Mouse (Mus musculus) heart, postnatal 4 days (tissue): Measurements from ENCODE around the gene S100a5. TPM values are rescaled to one million over a fixed set of nuclear protein-coding genes. Genes with fewer than 3 reads are reported as not detected.

Experiments used
- DNase-seq: peaks from one replicate; pipeline ENCODE4 v3.0.0; 2021
- total RNA-seq, 2 experiments: library from RNA; stranded (reverse); gene quantifications; 2 replicates each; pipeline ENCODE4 v1.2.3; 2021

S100a5 gene
- total RNA-seq = not detected

DNA sequence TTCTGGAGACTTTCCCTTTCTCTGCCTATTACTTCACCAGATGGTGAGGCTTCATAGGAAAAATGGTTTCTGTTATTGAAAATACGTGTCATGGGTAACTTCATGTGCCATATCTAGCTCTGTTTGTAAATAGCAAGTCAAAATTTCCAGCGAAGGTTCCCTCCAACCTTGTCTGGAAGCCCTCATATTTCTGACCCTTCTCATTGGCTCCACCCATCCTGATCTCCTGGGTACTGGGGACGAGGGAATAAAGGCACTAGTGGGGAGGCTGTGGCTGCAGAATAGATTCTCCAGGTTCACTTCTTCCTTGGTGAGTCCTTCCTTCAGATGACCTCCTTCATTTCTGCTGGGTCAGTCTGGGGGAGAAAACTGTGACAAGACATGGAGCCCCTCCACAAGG is at the start of gene S100a5:
S100a5 (plus strand) TSS at position 301 of the 400 bp plus-strand sequence.
- DNase-seq = no peak

GRCm38 (mm10) chr3:90560008-90560628 is 48.2 kb upstream of the S100a5 start, which contains the start of gene S100a3:
Gene S100a3 (plus strand): TSS chr3:90560578.
- no peak for DNase-seq

DNA sequence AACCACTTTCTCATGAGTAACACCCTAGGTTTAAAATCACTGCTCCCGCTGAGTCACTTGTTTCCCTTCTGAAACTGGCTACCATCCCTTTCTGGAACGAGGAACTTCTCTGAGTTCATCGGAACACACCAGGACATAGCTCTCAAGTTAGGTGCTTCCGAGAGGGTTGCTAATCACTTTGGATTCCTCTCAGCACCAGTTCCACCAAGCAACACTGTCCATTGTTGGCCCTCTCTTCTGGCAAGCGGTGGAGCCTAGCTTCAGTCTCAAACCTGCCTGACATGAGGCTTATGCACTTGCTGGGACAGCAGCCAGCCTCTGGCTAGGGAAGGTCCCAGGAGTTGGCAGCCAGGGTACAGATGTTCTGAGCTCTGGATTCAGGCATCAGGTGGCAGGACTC is 33.6 kb upstream of the S100a5 start:
- no peak for DNase-seq

- DNase-seq = no peak
These were observed 33.0 kb upstream of the S100a5 start for GRCm38 (mm10) chr3:90575320-90575719.

DNA sequence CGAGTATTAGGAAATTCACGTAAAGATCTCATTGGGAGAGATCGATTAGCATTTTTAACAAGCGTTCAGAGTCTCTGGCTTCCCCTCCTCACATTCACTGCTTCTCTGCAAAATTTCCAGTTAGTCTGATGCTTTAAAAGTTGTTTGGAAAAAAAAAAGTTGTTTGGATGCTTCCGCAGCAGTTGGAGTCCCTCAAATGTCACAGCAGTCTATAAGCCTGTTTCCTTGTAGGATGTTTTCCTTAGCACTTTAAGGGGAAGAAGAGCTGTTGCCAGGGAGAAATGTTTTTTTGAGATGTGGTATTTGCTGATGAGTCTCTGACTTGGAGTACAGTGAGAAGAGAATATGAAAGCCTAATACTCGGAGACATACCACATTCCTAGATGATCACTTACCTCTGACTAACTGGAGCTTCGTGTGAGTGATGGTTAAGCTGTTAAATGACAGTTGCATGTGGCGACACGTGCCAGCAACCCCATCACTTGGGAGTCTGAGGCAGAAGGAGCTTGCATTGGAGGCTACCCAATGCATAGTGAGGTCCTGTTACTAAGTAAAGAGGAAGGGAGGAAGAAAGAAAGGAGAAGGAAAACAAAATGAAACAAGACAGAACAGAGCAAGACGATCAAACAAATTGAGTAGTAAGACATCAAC is 31.8 kb upstream of the S100a5 start:
- DNase-seq = no peak

DNA sequence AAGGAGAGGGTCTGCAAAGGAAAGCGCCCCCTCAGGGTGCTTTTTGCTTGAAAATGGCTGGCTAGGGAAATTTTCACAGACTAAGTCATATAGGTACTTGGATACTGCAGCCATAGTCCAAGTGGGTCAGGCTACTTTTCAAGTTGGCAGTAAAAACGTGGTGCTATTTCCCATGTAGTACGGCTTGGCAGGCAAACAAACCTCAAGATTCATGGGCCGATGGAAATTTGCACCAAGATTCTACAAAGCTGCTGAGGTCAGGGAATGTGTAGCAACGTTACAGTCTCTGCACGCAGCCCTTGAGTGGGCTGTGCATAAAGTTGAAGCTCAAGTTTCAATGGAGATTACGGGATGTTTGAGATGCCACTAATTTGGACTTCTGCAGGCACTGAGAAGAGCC is 28.9 kb upstream of the S100a5 start:
- DNase-seq = no peak

GRCm38 (mm10) chr3:90581141-90581540 is 27.2 kb upstream of the S100a5 start:
- DNase-seq = no peak

DNA sequence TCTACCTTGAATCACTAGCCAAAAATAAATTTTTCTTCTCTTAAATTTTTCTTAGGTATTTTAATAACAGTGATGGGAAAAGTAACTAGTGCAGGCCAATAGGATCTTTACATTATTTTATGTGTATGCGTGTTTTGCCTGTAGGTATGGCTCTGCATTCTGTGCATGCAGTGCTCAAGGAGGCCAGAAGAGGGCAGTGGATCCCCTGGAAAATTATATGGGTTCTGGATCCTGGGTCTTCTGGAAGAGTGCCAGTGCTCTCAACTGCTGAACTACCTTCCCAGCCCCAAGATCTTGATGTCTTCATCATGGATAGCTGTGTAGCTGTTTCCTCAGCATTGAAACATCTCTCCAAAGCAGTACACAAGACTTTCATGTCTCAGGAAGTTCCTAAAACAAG is 26.2 kb upstream of the S100a5 start:
- DNase-seq = no peak

GRCm38 (mm10) chr3:90582556-90582955 is 25.8 kb upstream of the S100a5 start:
- DNase-seq = no peak

DNA sequence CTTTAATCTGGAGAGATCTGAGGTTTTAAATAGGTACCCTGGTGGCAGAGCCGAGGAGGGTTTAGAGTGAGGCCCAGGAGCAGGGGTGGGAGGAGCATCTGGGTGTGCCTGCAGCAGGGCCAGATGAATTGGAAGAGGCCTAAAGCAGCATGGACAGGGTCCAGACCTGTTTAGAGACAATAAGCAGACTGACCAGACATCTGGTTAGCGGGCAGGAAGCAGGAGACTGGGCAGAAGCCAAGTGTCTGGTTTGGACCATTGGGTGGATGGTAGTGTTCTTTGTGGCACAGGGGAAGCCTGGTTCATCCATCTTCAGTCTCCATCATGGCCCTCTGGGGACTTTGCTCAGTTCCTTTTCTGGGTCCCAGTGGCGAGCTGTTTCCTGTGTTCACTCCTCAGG is 24.4 kb upstream of the S100a5 start:
- DNase-seq = peak; percentile 47

DNA sequence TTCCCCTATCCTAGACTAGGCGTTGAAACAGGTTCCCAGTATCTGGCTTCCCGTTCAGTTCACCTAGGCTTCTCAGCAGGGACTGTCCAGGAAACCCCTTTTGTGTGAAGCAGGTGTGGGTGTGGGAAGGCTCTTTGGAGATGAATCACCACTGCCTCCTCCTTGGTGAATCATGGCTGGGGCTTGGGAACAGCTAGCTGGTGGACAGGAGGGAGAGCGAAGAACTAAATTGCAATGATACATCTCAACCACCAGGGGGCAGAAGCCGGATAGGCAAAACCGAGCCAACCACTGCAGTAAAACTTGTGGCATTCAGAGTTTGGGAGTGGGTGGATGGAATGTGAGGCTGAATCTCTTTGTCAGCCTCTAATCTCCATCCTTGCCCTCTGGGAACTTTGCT is 22.7 kb upstream of the S100a5 start:
- peak; percentile 74 for DNase-seq

DNA sequence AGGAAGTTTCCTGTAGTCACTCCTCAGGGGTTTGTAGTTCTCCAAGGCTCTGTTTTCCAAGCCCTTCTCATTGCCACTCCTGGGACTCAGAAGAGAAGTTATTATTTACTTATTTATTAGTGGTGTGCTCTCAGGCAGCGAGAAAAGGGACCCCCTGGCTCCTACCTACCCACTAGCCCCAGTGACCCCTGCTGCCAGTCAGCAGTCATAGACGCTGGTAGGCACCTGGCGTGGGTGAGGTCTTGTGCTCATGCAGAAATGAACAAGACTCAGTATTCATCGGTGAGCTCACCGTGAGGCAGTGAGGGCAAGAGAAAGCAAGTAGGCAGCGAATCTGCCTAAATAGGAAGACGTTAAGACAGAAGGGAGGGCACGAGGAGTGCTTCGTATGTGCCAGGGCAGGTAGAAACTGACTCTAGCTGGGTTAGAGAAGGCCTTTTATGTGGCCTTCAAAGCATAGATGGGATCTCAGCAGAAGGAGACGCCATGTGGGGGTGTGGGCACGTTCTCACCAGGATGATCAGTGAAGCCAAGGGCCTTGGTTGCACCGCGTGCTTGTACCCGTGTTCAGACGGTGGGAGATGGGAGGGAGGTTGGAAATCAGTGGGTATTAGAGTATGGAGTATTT is 22.2 kb upstream of the S100a5 start:
- DNase-seq = no peak

- peak; percentile 74 for DNase-seq
These were observed 21.4 kb upstream of the S100a5 start for GRCm38 (mm10) chr3:90586906-90587305.

- DNase-seq = peak; percentile 36
These were observed 20.8 kb upstream of the S100a5 start for GRCm38 (mm10) chr3:90587361-90588101.

DNA sequence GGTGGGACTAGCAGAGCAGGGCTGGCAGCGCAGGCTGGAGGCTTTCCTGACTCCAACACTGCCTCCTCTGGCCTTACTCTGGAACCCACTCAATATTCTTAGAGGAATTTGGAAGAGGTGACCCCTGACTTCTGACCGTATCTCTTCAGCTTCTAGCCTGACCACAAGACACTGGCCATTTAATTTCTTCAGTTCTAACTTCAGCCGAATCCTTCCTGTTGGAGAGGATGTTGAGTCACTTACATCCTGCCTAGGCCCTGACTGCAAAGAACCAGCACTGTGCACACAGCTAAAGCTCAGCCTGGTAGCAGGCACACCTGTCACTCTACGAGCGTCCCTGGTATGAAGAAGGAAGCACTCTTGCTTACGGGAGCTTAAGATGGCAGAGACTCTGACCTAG is 18.9 kb upstream of the S100a5 start:
- no peak for DNase-seq

GRCm38 (mm10) chr3:90589947-90590346 is 18.4 kb upstream of the S100a5 start, which contains the start of gene S100a2:
Gene S100a2 (plus strand): TSS chr3:90590247.
- DNase-seq = no peak

DNA sequence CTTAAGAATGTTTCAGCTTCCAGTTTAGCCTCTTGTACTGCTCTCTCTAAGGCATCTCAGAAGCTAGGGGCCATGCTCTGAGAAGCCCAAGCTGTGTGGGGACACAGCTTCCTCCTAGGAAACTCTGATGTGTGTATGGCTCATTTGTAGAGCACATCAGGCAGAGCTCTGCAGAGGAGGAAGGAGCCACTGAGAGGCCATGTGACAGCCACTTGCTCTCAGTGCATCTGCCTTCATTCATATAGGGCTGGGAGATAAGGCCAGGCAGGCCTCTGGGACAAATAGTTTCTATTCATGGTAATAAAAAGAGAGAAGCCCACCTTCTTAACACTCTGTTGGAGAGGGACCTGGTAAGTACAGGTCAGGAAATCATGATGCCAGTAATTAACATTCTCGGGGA is 13.9 kb upstream of the S100a5 start:
- no peak for DNase-seq

DNA sequence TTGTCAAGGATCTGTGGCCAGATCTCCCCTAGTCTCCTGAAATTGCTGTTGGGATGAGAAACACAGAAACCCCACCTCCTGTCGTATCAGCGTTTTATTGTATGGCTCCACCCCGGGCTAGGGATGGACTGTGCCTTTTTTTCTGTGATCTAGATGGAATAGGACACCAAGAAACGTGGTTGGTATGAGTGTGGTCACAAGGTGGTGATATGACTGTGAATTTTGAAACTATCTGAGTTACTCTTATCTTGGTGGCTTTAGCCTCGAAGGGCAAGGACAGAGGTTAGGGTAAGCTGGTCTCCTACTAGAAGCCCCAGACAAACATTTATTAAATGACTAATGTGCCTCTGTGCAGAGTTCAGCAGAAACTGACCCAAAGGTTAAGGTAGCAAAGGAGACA is 12.8 kb upstream of the S100a5 start:
- no peak for DNase-seq

- DNase-seq = no peak
These were observed 11.5 kb upstream of the S100a5 start for GRCm38 (mm10) chr3:90596810-90597209.

DNA sequence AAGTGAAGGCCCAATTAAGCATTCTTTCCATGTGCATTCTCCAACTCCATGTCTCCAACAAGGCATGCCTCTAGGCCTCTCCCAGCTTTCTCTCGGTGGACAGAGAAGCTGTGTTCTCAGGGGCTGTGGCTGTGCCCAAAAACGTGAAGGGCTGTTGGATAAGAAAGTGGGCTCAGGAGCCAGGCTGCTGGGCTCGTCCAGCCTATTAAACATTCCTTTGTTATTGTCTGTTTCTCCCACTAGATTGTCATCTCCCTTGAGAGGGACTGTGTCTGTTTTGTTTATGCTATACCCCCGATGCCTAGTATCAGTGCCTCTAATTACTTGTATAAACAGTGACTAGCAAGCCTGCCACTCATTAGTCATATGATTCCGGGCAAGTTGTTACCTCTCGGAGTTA is 10.6 kb upstream of the S100a5 start:
- DNase-seq = no peak

GRCm38 (mm10) chr3:90598212-90598611 is 10.1 kb upstream of the S100a5 start:
- no peak for DNase-seq

- DNase-seq = no peak
These were observed 8.9 kb upstream of the S100a5 start for GRCm38 (mm10) chr3:90599401-90599800.

GRCm38 (mm10) chr3:90600036-90600435 is 8.3 kb upstream of the S100a5 start:
- no peak for DNase-seq
